Mouse (Mus musculus): ENCODE measurements around the gene Trip12.

Gene Trip12

GRCm38 (mm10) chr1:84840018-84840664 lies at the start of gene Trip12:
Gene Trip12 (minus strand): TSS chr1:84840516.
- no peak for DNase-seq

DNA sequence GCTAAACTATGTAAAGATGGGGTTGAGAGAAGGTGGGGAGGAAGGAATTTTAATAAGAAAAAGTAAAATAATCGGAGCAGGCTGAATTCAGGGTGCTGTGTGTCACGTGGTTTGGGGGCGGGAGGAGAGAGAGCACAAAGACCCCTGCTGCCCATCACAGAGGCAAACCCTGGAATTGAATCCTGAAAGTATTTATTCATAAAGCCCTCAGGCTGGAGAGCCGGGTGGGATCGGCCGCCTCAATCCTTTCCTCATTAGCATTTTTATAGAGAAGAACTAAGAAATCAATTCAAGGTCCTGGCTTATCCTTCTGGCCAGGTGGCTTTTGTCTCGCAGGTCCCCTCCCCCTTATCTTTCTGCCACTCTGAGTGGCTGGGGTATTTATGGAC lies 49.7 kb upstream of the Trip12 start:
- no peak for DNase-seq

DNA sequence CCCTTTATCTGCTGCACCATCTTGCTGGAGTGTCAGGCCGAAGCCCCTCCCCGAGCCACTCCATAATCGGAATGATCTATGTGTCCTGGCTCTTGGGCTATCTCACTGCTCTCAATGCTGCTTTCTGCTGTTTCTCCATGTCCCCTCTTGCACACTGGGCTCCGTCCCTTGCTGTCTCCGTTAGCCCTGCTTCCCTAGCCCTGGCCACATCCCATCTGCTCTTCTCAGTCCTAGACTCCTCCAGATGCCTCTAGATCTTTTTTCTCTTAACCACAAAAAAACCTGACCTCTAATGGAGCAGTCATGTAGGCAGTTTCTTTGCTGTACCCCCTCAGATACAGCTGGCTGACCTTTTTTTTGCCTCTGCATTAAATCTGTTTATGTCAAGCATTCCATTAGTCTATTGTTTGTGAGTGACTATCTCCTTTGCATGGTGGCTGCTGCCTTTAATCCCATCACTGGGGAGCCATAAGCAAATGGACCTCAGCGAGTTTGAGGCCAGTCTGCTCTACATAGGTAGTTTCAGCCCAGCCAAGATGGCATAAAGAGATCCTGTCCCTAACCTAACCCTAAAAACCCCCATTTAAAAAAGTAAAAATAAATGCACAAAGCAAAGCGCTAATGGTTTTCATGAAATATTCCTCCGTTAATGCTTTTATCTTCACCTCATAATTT lies 49.2 kb upstream of the Trip12 start:
- DNase-seq, result no peak

DNA sequence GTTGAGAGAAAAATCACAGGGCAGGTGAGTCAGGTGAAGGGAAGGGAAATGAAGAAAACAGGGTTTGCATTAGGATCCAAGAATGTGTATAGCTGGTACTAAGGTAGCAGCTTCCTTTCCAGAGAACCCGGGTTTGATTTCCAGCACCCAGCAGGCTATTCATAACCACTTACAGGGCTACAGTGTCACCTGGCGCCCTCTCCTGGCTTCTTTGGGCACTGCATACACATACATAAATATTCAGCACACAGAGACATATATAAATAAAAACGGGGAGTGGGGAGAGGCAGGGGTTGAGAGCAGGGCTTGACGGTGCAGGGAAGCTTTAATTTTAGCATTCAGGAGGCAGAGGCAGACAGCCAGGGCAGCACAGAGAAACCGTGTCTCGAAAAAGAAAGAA lies 45.6 kb upstream of the Trip12 start:
- no peak for DNase-seq

GRCm38 (mm10) chr1:84885174-84885573 lies 44.9 kb upstream of the Trip12 start:
- no peak for DNase-seq

DNA sequence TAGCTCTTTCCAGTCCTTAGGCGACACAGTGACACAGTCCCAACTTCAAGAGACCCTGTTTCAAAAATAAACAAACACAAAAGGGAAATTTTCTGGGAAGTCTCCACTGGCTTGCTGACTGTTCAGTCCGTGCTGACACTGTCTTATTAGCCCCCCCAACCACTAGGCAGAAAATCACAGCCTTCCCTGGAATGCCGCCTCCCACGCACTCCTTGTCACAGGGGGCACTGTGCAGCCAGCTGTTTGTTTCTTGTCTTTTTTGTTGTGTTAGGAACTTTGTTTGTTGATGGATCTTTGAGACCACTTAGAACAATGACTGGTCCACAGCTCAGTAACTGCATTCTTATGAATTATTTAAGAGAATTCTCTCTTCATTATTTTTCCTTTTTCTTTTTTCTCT lies 43.6 kb upstream of the Trip12 start:
- no peak for DNase-seq

GRCm38 (mm10) chr1:84882937-84883336 lies 42.6 kb upstream of the Trip12 start:
- no peak for DNase-seq

DNA sequence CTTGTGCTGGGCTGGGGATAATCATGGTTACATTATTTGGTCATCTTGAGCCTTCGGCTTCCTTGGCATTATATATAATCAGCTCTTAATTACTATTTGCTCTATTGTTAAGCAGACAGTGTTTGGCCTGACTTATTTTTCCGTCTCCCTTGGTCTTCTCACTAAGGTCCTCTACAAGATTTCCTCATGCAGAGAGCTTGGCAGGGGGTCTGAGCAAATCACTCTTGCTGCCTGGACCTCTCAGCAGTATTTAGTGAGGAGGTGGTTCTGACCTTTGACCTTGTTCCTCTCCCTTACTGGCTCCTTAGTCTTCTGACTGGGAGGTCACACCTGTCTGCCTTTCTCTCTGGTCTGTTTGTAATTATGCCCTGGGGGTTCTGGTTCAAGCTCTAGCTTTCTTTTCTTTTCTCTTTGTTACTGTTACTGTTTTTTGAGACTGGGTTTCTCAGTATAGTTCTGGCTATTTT lies 41.8 kb upstream of the Trip12 start:
- no peak for DNase-seq

GRCm38 (mm10) chr1:84881248-84882065 lies 41.1 kb upstream of the Trip12 start:
- DNase-seq, result no peak

- no peak for DNase-seq
These were observed 39.3 kb upstream of the Trip12 start for GRCm38 (mm10) chr1:84879571-84880120.

DNA sequence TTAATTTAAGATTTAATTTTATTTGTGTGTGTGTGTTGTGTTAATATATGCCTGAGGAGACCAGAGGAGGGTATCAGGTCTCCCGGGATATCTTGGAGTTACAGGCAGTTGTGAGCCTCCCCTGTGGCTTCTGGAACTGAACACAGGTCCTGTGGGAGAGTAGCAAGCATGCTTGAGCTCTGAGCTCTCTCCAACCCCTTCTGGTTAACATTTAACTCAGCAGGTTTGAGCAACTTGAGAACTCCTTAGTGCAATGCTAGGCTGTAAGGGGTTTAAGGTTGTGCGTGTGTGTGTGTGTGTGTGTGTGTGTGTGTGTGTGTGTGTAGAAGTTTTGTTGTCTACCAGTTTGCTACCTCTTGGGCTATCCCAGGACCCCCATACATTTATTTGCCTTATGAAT lies 37.3 kb upstream of the Trip12 start:
- no peak for DNase-seq

GRCm38 (mm10) chr1:84872939-84873338 lies 32.6 kb upstream of the Trip12 start:
- no peak for DNase-seq

- DNase-seq, result no peak
These were observed 31.8 kb upstream of the Trip12 start for GRCm38 (mm10) chr1:84872105-84872504.

GRCm38 (mm10) chr1:84871131-84871530 lies 30.8 kb upstream of the Trip12 start:
- no peak for DNase-seq

GRCm38 (mm10) chr1:84869498-84869897 lies 29.2 kb upstream of the Trip12 start:
- DNase-seq, result no peak

GRCm38 (mm10) chr1:84868841-84869240 lies 28.5 kb upstream of the Trip12 start:
- no peak for DNase-seq

GRCm38 (mm10) chr1:84868311-84868710 lies 28.0 kb upstream of the Trip12 start:
- no peak for DNase-seq

DNA sequence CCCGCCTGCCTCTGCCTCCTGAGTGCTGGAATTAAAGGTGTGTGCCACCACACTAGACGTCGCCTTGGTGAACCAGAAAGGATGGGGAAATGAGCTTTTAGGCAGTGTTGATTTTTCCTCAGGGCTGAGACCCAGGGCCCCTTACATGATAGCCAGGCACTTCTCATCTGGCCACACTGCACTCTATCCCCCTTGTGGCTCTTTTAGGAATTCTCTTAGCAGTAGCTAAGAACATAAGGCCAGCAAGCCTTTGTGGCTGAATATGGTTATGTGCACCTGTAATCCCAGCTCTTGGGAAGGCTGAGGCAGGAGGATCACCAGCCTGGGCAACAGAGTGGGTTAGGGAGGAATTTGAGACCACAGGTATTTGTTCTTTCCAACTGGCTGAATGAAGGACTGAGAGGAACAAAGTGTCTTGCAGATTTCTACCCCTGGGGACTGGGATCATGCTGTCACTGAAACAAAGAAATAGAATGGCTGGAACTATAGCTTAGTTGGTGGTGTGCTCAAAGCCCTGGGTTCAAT lies 26.5 kb upstream of the Trip12 start:
- DNase-seq, result no peak

DNA sequence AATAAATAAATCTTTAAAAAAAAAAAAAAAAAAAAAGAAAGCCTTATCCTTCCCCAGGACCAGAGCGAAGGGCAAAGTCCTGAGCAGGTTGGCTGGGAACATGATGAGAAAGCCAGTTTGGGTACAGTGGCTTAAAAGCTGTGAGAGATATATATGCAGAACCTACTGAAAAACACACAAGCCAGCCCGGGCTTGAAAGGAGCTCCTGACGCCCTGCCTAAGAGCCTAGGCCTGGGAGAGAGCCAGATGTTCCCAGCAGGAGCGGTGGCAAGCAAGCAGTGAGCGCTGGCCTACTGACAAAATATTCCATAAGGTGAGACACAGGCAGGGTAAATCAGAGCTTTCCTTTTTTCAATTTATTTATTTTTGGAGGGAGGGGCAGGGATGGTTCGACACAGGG lies 25.9 kb upstream of the Trip12 start:
- no peak for DNase-seq

GRCm38 (mm10) chr1:84864645-84865044 lies 24.3 kb upstream of the Trip12 start:
- no peak for DNase-seq

- no peak for DNase-seq
These were observed 20.9 kb upstream of the Trip12 start for GRCm38 (mm10) chr1:84861255-84861630.

- no peak for DNase-seq
These were observed 20.3 kb upstream of the Trip12 start for GRCm38 (mm10) chr1:84860360-84861254.

Measured in right cerebral cortex, postnatal 4 days (tissue).